Mouse (Mus musculus) retina, adult 2 months (tissue): Measurements from ENCODE around the gene Nav3.
"Not testable (repeated sequence)": the region's sequence is repeated elsewhere in the genome, so short reads cannot be mapped to it uniquely, and the experiment has no call there.

Source experiments
- DNase-seq: peaks from one replicate; pipeline ENCODE4 v3.0.0-alpha.2; 2012; ENCODE audit warnings: low read depth, low spot score

The Nav3 gene

DNA sequence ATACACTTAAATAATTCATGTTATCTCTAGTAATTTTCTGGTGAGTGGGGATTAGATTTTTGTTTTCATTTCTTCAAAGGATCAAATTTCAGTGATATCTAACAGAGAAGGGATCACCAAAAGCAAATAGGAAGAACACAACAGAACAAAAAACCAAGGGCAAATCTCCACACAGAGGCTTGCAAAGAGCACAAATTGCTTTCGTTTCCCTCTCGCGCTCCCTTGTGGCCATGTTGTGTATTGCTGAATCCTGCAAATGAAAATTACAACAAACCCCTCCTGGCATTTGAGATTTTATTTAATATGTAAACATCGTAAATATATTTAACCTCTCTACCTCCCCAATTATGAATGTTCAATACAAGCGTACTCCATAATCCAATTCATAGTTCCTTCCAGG lies 370.8 kb downstream of the Nav3 start:
- peak; percentile 0 for DNase-seq

DNA sequence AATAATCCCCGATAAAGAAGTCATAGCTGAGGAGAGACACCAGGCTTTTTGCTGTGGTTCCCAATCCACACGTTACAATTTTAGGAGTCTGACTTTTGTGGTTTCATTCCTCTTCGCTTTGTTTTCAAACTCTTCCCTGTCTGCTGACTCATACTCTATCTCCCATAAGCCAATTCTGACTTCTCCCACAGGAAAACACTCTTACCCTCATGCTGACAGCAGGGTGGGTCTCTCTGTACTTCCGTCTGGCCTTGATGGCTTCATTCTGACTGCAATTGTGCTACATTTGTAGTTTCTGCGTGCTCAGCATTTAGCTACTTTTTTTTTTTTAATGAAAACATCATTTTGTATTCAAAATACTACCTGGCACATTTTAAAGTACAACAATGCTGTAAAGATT lies 379.4 kb downstream of the Nav3 start:
- DNase-seq, result no peak

DNA sequence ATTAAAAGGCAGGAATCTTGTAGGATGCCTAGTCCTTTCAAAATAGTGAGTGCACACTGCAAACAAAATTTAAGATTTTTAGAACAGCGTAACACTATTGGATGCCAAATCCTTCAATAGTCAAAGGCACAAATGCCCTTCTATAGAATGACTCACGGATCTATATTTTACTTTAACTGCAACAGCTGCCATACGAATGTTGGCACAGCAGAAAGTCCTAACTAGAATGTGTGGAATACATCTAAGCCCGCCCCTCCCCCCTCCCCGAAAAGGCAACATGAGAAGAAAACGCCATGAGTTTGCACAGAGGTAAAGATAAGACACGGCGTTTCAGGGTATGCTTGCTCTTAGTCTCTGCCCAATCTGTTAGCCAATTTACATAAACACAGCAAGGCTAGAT lies 383.6 kb downstream of the Nav3 start:
- DNase-seq, result no peak

DNA sequence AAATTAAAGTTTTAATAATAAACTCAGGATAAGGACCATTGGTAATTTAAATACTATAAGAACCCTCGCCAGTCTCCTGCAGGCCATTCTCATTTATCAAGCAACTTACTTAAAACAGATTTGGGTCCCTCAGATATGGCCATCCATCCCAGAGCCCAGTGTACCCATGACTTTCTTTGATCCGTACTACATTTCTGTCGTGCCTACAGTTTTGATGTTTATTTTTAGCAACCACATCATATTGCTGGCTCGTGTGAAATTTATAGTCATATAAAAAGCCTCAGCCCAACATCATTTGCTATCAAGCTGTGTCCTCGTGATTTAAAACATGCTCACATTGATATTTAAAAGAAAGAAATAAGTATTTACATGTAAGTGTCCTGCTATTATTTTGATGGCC lies 394.8 kb downstream of the Nav3 start:
- DNase-seq, result no peak

DNA sequence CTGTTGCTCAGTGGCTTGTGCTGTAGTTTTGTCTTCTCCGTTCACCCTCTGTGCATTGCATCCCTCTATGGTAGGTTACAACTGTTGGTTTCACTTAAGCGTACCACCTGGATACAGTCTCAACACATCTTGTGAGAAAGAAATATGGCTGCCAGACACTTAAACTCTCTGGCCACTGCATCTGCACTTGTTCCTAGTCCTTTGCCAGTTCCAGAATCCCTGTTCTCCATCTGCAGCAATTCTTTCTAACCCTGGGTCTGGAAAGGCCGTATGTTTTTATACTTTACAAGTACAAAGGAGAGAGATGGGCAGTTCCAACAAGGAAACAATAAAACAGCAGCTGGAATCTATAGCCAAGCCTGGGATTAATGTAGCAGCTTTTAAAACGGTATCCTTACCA lies 418.5 kb downstream of the Nav3 start:
- no peak for DNase-seq

DNA sequence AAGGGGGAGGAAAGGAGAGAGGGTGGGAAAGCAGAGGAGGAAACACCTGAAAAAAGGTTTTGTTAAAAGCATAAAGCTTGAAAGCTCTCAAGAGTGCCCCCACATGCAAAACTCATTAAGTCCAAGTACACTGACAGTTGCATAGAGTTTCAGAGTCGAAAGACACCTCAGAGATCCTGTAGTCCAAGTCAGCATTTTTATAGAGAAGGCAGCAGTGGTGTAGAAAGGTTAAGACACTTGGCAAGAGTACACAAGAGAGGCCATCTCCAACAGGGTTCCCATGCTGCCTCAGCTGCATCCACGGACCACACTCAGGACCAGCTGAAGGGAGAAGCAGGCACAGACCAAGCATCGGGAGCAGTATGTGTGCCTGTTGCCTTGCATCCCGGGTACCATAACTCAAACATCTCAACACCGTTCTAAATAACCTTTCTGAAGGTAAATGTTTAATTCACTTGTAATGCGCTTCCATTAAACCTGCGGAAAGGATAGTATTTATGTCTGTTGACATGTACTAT lies 421.4 kb downstream of the Nav3 start:
- DNase-seq, result no peak

DNA sequence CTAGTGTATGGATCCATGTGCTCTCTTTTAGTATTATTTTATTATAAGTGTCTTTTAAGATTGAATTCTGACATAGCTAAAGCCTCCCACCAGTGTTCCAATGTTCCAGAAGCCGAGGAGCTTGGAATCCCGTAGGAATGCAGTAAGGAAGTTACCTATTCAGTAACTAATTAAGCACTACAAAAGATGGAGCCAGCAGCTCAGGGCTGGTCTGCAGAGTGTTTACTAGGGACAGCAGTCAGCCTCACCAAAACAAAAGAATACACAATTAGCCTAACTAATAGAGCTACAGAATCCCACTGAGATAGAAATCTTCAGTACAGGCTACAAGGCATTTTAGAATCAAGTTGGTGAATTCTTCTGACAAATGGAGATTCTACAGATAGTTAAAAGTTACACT lies 431.1 kb downstream of the Nav3 start:
- not testable (repeated sequence) for DNase-seq

DNA sequence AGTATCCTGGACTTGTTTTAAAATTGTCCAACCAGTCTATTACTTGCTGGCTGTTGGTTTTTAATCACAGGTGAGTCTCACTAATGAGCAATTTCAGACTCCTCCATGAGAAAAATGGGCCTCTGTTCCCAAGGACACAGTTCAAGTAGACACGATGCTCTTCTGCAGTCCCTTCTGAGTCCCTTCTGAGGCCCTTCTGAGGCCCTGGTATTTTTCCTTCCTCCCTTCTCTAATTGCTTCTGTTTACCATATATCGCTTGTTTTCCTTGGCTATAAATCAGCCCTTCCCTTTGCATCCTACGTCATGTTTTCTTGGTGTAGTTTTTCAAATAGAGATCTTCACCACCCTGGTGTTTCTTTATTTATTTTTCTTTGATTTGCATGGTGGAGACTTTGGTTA lies 433.9 kb downstream of the Nav3 start:
- DNase-seq, result no peak

DNA sequence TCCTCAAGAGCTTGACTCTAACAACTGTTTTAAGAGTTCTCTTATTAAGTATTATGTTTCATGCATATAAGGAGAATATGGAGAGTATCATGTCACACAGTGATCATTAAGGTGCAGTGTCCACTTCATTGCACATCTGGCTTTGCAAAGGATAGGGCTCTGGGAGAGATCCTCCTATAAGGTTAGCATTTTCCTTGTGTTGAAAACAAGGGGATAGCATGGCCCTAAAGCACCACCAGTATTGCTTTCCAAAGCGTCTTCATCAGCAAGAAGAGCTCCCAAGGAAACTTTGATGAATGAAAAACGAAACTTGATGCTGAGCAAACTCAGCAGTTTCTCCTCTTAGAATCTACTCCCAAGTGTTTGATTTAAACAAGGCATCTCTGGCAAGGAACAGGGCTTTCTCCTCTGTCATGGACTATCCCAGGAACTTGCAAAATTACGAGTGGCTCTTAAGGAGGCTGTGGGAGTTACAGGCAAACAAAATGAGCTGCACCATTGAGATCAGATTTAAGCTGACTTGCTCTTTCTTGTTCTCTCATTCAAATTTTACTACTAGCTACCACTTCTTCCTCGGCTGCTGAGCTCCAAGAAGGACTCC lies 436.6 kb downstream of the Nav3 start:
- DNase-seq, result no peak

DNA sequence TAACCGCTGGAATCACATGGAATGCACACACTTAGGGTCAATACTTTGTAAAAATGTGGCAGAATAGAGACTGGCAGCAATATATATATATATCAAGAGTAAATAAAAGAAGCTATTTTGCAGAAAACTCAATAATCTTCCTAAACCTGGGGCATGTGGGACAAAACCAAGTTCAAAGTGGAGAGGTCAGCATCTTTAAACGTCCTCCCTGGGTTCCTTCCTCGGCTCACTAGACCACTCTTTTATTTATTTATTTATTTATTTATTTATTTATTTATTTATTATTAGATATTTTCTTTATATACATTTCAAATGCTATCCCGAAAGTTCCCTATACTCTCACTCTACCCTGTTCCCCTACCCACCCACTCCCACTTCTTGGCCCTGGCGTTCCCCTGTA lies 454.7 kb downstream of the Nav3 start:
- not testable (repeated sequence) for DNase-seq

DNA sequence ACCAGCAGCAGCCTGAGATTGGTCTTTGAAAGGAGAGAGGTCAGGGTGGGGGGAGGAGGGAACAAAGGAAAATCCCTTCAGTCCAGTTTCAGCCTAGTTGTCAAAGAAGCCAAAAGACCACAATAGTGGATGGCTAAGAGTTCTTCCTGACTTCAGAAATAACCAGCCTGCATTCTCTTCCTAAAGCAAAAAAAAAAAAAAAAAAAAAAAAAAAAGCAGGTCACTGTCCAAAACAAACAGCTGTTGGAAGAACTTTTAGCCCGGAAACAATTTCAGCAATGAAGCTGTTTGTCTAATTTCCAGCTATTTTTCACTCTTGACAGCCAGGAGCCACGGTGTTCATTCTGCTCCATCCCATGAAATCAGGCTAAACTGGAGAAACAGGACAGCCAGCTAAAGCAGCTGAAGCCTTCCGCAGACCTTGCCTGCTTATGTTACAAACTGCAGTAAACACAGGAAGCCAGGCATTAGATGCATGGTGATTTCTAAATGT lies 455.2 kb downstream of the Nav3 start:
- no peak for DNase-seq

DNA sequence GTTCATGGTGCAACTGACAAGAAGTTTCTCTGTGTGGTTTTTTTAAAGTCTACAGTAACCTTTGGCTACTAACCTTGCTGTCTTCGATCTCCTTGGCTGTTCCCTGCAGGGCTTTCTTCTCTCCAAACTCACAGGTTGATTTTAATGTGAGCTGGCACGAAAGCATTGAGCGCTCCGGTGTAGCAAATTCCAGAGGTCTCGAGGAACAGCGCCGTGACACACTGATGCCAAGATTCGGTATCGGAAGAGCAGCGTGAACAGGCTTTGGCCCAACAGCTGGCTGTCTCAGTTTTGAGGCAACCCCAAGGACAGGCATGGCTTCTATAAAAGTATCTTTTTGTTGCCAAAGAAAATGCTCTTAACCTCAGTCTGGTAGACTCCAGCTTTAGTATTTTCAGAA lies 456.1 kb downstream of the Nav3 start:
- no peak for DNase-seq

DNA sequence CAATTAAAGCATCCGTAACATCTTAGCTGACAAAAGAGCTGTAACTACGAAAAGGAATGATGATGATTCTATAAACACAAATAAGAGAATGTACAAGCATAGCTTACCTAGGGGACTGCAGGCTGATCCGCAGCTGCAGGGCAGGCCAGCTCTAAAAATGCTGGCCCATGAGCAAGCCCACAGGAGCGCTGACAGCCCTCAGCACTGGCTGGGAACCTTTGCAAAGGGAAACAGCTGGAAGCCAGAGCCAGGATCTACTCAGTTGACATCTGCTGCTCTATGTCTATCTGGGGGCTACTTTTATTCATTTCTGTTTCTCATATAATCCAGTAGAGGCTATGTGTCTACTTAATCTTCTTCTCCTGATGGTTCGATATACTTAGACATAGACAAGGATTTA lies 461.7 kb downstream of the Nav3 start:
- no peak for DNase-seq

DNA sequence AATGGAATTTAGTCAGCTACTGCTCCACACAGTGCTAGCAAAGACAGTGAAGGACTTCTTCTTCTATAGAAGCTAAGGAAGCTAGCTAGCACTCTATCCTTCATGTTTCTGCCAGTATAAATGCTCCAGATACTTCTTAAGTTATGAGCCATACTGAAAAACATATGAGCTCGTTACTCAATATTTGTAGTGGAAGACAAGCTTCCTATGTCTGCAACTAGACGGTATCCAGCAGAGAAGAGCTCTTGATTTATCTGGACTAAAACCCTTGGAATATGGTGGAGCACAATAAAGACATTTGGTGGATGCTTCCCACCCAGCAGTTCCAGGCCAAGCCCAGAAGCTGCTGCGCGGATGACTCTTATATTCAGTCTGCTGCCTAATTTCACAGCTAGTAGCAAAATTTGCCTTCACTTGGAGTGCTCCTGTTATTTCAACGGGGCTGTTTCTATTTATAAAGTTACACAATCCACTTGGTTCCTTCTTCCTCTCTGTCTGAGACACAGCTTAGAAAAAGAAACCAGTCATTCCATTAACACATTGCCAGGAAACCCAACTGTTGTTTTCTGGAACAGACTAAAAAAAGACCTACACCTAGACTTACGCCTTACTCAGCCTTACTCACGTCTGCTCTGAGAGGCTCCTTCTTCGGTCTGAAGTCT lies 470.0 kb downstream of the Nav3 start:
- no peak for DNase-seq

DNA sequence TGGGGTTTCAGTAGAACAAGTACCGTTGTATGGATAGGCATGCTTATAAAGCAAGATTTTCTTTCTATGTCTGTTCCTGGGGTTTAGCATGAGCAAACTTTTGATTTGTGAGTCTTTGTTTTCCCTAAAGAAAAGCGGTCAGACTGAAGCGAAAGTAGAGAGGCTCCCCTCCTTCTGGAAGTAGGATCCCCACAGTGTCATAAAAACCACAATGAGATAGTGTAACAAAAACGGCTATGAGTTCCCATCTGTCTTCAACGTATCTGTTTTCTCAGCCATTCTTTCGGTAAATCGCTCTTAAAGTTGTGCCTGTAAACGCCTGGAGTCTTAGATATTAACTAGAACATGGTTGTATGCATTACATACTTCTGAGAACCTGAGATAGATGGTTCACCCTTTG lies 479.7 kb downstream of the Nav3 start:
- no peak for DNase-seq

DNA sequence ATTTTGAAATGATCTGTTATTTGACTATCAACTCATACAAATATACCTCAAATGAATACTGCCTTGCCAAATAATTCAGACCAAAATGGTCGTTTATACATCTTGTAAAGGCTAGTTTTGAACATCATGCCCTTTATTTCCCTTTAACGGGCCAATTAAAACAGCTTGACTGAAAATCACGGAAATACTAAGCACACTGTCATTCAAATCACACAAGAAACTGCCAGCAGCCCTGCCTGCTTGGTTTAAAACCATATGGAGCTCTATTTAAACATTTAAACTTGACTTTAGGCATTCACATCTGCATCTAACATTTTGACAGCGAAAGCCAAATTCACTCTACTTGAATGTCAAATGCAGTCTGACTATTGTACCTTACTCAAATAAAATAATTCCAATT lies 481.8 kb downstream of the Nav3 start:
- DNase-seq, result no peak

DNA sequence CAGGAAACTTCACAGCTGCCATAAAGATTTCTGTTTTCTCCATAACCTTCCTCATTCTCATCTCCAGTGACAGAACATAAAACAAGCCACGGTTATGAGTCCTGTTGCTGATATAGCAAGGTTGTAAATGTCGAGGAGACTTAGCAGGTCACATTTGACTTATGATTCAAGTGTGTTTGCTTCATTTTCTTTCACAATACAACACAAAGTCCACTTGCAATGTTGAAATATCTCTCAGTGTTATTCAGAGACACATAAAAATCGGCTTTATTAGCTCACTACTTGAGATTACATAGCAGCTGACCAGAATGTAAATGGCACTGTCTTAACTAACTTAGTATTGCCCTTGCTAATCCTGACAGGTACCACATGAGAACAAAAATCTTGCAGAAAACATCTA lies 482.5 kb downstream of the Nav3 start:
- DNase-seq, result no peak

DNA sequence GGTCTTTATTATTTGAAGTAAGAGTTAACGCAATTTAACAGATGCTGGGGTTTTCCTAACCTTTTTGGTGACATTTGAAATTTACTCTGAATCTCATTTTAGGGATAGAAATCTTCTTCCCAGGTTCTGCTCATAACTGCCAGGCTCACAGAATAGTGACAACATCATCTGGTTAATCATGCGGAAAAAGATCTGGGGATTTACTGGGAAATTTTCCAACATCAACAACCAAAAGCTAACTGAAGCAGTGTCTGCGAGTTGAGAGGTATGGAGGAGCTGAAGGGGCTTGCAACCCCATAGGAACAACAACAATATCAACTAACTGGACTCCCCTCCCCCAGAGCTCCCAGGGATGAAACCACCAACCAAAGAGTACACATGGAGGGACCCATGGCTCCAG lies 505.7 kb downstream of the Nav3 start:
- no peak for DNase-seq

DNA sequence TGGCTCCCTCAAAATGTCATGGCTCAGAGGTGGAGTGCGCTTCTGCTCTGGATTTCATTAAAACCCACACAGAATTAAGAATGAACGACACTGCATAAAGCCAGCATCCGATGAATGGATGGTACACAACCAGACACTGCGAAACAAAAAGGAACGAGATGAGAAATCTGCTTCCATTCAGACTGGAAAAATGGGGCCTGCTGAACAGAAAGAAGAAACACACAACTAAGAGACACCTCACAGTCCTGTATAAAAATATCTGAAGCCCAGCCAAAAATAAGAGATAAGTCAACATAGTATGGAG lies 526.7 kb downstream of the Nav3 start:
- DNase-seq, result no peak

DNA sequence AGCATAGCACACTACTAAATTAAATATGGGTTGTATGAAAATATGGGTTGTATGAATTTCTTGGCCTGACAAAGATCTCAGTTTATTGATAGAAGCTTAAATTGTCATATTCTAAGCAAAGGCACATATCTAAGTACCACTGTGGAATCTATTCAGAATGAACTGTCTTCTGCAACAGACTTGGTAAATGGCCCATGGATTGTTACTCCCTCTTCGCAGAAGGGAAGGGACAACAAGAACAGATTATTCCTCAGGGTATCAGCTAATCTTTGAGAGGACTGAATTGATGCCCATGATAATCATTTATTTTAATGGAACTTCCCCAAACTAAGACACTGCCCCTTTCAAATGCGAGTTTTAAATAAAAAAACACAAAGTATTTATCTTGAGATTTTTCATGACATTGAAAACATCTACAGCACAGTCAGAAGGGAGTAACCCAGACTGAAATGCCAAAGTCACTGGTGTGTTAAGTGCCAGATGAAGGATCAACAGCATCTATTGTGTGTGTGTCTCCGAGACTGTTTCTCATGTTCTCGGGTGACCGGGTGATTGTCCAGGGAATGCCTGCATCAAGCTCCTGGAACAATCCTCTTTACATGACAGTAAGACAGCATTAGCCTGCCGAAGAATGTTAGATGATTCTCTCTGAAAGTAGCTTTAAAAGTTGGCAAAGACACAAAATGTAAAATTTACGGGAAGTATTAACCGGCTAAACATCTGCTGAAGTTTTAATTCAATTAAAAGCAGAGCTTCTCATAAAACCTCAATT lies 527.3 kb downstream of the Nav3 start:
- DNase-seq, result no peak

DNA sequence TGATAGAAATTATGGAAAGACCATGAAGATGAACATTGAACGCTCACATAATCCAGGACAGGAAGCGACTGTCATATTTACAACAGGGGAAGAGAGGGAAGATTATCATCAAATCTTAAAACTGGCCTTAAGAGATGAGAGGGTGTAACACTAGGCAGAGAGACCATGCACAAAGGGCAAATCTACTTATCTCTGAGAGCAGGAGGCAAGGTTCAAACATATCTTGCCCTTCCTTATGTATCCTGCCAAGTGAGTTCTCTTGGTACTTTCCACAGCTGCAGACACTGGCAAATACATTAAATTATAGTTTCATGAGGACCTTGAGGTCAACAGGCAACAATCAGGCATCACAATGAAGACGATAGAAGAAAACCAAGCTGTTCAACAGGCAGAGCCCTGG lies 529.9 kb downstream of the Nav3 start:
- no peak for DNase-seq

DNA sequence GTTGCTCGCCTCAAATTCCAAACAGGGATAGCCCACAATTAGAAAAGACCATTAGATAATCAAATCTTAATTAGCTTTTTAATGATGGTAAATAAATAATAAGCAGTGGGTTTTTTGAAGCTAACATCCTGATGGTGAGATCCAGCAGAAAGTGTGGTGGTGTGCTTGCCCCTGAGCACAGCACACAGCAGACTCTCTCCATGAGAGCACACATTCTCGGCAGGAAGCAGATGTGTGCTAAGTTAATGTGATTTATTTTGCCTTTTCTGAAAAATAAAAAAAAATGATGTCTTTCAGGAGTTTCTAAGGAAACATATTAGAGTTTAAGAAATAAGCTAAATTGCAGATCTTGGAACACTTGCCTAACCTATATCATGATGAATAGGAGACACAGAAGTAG lies 531.9 kb downstream of the Nav3 start:
- DNase-seq, result no peak

DNA sequence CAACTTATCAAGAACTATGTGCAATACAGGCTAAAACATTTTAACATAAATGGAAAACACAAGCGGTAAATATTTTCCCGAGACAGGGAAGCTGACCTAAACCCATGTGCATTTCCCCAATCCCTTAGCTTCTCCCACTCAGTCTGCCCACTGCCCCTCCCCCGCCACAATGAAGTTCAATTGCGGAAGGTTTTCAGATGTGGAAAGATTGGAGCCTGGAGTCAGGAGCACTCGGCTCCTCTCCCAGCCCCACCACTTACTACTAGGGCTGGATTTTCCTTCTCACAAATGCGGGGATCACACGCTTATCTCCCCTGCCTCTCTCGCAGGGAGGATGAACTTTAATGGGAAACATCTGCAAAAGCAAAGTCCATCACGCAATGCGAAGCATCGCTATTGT lies 534.6 kb downstream of the Nav3 start:
- DNase-seq, result no peak
